Mouse (Mus musculus) G1E-ER4 (cell line): ENCODE measurements around the gene Itpr2. TPM values are rescaled to one million over a fixed set of nuclear protein-coding genes. Genes with fewer than 3 reads are reported as not detected.

Experiments used
- GATA1 ChIP-seq: IDR thresholded peaks from one replicate; pipeline ENCODE4 v1.8.0; 2012; ENCODE audit warnings: low read length, inconsistent platforms
- polyA plus RNA-seq: library from polyadenylated mRNA; stranded (reverse); fragments of >175 nt; gene quantifications from 2 replicates; pipeline ENCODE4 v1.2.3, GENCODE M21; 2012

Gene Itpr2
- polyA plus RNA-seq, 1 experiment: 1.9 TPM

DNA sequence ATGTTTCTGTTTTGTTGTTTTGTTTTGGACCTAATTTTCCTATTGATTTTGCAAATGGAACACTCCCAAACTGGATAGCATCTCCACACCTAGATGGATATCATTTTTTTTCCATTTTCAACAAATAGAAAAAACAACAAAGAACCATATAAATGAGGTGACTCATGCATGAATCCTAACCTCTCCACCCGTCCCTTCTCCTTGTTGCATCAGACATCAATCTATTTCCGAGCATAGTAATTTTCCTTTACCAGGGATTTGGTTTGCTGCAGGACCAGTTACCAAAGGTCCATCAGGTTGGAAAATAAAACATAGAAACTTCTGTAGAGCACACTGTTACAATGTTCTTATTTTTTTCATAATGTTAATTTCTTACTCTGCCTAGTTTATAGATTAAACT is 17.0 kb upstream of the Itpr2 start:
- TF ChIP-seq GATA1: no peak

DNA sequence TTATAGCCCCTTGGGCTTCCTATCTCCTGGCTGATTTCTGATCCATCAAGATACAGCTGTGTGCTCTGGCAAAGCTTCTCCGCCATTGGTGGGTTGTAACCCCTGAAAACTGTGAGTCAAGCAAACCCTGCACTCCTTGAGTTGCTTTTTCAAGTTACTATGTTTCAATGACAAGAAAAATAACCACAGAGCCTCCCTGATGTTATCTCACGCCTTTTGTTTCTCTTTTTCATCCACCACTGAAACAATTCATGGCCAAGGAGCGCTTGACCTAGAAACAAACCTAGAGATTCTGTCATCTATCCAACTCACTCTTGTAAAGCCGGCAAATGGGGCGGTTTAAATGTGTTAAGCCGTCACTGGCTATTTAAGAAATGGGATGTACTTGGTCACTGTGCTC is 13.9 kb upstream of the Itpr2 start:
- no peak for TF ChIP-seq GATA1

- no peak for TF ChIP-seq GATA1
Observed at GRCm38 (mm10) chr6:146514531-146514948, 12.5 kb upstream of the Itpr2 start.

GRCm38 (mm10) chr6:146513899-146514298 is 11.9 kb upstream of the Itpr2 start:
- no peak for TF ChIP-seq GATA1

DNA sequence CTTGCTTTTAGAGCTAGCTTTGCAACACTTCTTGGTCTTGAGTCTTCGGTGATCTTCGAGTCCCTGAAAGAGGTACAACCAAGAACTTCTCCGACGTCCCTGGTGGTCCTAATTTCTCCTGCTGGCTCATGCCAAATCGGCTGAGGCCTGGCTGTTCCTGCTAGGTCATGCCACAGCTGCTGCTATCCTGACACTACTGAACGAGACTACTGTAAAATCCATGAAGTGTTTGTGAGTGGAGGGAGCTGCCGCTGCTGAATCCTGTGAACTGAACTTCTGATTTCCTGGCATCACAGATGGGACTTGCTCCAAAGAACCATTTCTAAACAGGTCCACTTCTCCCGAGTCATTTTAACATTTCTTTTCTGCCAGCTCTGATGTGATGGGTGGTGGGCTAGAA is 11.4 kb upstream of the Itpr2 start:
- no peak for TF ChIP-seq GATA1

DNA sequence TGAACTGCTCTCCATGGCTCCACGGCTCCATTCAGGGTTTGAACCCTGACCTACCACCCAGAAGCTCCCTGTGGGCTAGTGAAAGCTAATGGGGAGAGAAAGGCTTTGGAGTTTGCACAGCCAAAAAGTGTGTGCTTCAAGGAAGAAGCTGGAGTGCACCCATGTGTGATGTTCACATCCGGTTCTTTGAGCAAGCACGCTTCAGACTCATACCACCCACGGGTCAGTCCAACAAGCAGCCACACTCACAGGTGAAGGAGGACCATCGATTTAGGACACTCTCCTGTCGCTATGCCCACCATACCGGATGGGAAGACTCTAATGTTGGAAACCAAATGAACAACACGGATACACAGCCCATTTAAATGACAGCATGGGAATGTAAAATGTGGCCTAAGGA is 9.5 kb upstream of the Itpr2 start:
- TF ChIP-seq GATA1: no peak

GRCm38 (mm10) chr6:146509891-146510290 is 7.9 kb upstream of the Itpr2 start:
- TF ChIP-seq GATA1: no peak

DNA sequence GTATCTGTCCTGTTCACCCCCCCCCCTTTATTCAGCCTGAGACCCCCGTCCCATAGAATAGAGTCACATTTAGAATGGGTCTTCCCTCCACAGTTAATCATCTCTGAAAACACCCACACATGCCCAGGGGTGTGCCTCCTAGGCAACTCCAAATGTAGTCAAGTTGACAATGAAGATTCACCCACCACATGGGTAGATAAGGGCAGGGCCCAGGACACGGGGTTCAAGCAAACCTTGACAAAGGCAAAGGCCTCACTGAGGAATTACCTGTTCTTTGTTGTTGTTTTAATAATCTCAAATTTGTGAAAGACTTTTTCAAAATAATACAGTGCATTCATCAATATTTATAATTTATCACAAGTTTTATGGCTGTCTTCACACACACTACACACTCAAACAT is 2.4 kb upstream of the Itpr2 start:
- no peak for TF ChIP-seq GATA1

GRCm38 (mm10) chr6:146502856-146503255 is 833 bp upstream of the Itpr2 start:
- TF ChIP-seq GATA1: no peak

GRCm38 (mm10) chr6:146501316-146501865 is 632 bp downstream of the Itpr2 start:
- TF ChIP-seq GATA1: no peak

GRCm38 (mm10) chr6:146500771-146501170 is 1.3 kb downstream of the Itpr2 start:
- TF ChIP-seq GATA1: no peak

- TF ChIP-seq GATA1: no peak
Observed at GRCm38 (mm10) chr6:146500206-146500605, 1.8 kb downstream of the Itpr2 start.

DNA sequence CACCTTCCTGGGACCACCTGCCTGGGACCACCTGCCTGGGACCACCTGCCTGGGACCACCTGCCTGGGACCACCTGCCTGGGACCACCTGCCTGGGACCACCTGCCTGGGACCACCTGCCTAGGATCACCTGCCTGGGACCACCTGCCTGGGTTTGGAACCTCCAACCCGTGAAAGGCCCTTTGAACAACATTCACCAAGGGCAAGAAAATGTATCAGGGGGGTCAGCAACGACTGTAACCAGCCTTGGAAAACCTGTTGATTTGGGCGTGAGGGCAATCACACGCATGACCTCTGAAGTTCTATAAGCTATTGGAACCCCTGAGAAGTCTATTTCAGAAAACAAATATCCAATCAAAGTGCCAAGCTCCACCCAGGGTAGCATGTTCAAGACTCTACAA is 2.5 kb downstream of the Itpr2 start:
- TF ChIP-seq GATA1: no peak

GRCm38 (mm10) chr6:146498416-146498815 is 3.6 kb downstream of the Itpr2 start:
- no peak for TF ChIP-seq GATA1

DNA sequence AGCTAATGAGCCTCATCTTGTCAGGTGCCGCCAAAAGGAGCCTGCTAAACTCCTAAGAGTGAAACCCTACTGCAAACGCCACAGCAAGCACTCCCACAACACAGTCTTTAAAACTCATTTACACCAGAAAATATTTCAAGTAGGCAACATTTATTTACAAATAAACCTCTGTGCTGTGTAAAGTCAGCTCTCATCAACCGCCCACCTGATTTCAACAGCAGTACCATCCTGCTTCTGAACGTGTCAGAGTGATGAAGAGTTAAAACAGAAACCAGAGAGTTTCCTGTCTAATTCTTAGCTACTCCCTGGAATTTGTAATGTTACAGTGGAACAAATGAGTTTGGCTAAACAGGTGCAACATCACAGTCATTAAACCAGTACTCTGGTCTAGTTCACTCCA is 4.2 kb downstream of the Itpr2 start:
- no peak for TF ChIP-seq GATA1

DNA sequence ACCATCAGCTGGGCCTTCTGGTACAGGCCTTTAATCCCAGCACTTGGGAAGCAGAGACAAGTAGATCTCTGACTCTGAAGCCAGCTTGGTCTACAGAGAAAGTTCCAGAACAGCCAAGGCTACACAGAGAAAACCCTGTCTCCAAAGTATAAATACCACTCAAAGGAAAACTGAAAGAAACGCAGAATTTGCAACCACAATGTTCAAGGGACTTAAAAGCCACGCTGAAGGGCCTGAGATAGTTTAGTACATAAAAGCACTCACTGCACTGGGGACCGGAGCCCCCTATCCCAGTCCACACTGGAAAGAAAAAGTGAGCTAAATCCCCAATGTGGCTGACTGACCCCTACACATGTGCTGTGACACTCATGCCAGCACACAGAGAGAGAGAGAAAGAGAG is 4.6 kb downstream of the Itpr2 start:
- TF ChIP-seq GATA1: no peak

GRCm38 (mm10) chr6:146491680-146492079 is 10.3 kb downstream of the Itpr2 start:
- no peak for TF ChIP-seq GATA1

GRCm38 (mm10) chr6:146490416-146490960 is 11.5 kb downstream of the Itpr2 start:
- TF ChIP-seq GATA1: no peak
